Mouse (Mus musculus) right cerebral cortex, postnatal 36 days (tissue): ENCODE measurements around the gene Prdm1.

Source experiments
- DNase-seq, 2 experiments: peaks; one replicate each; pipeline ENCODE4 v3.0.0; 2022; ENCODE audit warnings: low spot score in 2 of 2, mixed read lengths in 1 of 2

Gene Prdm1

DNA sequence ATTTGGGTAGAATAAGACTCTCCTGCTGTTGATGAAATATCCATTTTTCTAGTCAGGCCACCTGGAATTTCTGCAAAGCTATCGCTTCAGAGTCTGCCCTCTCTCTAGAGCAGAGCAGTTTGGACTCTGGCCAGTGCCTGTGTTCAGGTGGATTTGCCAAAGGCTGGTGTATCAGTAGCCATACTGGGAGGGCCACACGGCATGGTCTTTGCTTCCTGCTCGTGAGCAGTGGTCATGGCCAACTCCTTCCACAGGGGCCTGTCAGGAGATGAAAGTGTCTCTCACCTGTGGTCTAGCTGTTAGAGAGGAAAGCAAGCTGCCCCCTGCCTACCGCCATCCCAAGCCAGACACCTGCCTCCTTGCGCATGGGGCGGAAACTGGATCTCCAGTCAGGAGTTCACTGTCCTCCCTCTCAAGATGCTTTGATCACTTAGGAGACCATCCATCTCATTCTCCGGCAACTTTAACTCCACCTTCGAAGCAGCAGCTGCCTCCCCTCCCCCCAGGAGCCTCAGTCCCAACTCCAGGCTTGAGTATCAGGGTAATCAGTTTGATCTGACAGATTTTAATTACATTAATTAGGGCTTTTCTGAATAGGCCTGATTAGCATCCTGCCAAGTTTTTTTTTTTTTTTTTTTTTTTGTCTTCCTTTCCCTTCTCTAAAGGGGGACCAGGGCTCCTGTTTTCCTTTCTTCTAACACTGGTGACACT is 35.3 kb downstream of the Prdm1 start:
- no peak for DNase-seq

- no peak for DNase-seq
Measured at GRCm38 (mm10) chr10:44490899-44491422, 37.3 kb downstream of the Prdm1 start.

- no peak for DNase-seq
Measured at GRCm38 (mm10) chr10:44487132-44487531, 41.2 kb downstream of the Prdm1 start.

DNA sequence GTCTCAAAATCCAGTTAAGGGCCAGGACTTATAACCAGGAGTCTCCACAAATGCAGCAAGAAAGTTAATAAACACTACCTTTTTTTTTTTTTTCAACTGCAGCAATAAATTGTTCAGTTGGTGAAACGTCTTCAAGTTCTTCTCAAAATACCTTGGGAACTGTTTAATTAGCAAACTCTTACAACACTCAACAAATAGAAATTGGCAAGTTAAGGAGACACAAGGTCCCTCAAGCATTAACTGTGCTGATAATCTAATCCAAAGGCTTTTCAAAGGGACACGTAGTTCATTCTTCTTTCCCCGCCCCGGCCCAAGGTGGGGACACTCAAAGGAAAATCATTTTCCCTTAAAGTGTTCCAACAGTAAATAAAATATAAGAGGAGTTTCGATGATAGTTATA is 44.2 kb downstream of the Prdm1 start:
- DNase-seq: no peak

- no peak for DNase-seq
Measured at GRCm38 (mm10) chr10:44483116-44483515, 45.2 kb downstream of the Prdm1 start.

- DNase-seq: no peak
Measured at GRCm38 (mm10) chr10:44481379-44481778, 46.9 kb downstream of the Prdm1 start.

GRCm38 (mm10) chr10:44479286-44479685 is 49.0 kb downstream of the Prdm1 start:
- DNase-seq: no peak

DNA sequence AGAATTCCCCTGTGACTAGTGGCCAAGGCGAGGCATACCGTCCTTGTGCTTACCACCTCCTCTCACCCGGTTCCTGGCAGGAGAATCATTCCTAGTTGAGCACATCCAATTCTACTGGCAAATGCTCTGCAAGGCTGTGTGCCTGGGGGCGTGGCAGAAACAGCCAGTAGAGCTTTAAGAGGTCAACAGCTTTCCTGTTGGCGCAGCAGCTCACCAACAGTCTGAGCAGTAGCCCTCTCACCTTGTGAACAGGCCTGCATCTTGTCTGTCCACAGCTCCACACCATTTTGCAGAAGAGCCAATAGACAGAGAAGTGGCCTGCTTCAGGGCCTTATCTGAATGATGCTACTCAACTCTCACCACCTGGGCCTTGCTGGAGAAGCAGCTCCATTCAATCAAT is 50.2 kb downstream of the Prdm1 start:
- DNase-seq: no peak

DNA sequence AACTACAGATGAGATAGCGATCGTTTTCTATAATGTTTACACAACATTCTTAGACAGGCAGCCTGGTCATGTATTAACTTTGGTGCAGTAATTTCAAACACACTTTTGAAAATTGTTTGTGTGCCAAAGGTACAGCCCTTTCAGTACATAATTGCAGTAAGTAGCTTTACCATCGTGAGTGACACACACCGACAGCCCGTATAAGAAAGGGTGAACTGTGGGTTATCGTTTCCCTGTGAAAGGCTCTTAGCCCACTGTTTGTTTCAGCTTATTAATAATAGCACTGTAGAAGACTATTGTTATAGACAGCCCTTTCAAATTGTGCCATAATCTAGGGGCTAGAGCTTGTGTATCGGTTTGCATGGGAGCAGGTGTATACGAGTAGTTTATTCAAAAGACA is 51.1 kb downstream of the Prdm1 start:
- DNase-seq: no peak

DNA sequence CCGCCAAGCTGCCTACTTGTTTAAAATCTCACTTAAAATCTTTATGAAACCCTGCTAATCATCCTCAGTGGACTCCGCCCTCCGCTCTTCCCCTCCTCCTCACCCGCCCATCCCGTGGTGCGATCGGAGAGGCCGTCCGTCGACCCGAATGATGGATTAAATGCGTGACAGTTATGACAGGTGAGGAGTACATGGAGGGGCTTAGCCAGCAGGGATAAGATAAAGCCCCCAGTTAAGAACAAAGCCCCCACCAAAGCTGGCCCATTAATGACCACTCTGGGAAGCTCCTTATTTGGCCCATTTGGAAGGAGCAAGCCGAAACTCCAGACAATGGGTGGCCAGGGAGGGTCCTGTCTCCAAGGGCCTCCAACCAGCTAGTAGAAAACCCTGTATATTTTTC is 51.8 kb downstream of the Prdm1 start:
- DNase-seq: no peak

GRCm38 (mm10) chr10:44475376-44475775 is 52.9 kb downstream of the Prdm1 start:
- no peak for DNase-seq

DNA sequence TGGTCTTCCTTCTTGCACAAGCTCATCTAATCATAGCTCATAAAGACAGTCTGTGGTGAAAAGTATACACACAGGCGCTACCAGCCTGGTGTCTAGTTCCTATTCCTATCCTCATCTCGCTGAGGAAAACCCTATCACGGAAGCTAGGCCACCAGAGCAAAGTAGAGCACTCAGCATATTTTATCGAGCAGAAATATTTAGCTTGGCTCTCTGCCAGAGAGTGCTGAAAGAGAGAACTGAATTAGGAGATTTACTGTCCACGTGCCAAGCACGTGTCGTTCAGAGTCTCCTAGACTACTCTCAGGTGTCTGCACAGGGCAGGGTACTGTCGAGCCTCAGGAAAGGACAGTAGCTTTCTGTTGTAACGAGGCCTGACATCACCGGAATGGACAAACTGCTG is 54.0 kb downstream of the Prdm1 start:
- DNase-seq: no peak

DNA sequence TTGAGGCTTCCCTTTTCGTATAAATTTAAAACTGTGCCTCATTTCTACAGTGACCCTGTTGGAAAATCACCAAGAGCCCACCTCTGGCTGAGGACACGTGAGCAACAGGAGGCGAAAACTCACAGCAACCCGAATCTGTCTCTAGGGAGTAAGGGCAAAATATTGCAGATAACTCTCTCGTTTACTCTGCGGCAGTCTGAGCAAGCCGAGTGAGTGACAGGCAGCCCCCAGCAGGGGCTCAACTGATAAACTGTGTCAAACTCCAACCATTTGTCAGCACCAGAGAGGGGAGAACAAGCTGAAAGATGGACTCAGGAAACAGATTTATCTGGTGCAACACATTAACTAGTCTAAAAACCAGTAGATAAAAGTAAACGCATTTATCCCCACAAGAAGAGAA is 62.7 kb downstream of the Prdm1 start:
- no peak for DNase-seq

DNA sequence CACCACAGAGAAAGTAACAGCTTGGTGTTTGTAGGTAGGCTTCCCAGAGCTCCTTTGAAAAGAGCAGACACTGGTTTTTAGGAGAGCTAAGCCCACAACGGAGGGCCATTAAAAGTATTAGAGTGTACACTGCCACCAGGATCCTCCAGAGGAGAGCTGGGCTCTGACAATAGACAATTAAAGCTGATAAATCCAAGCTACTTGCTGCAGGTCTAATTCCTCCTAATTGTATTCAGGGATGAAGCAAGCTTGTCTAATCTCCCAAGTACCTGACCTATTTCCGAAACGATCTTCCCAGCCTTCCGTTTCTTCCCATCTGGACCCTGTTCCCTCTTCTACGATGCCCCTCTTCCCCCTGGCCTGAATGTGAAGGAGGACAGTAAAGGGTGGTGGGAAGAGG is 63.7 kb downstream of the Prdm1 start:
- DNase-seq: no peak

DNA sequence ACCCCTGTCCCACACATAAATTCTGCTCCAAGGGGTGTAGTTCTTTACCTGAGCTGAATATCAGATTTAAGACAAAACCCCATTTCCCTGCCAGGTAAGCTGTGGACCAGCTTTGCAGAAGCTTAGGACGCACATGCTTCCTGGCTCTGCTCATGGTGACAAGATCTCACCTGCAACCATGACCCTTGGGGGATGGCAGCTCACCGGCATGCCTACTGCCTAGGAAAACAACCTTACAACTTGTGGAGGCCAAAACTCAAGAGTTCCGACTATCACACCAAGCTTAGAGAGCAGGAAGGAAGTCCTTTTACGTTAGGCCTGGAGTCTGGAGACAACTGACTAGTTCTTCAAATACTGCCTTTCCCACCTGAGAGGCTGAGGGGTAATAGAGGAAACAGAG is 64.4 kb downstream of the Prdm1 start:
- DNase-seq: no peak

DNA sequence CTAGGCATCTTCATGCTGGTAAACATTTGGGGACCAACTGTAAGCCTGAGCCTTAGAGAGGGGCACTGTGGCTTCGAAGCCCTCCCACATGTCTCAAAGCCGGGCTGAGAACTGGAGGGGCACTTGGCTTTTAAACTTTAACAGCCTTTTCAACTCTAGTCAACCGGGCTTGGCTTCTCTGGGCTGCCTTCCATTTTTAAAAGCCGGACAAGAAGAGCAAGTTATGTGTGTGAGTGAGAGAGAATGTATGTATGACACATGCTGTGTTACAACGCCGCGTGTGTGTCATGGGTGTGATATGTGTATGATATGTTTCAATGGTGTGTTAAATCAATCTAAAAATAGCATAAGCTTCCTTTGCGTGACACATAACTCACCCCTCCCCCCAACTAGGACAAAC is 66.0 kb downstream of the Prdm1 start:
- DNase-seq: no peak

- no peak for DNase-seq
Measured at GRCm38 (mm10) chr10:44461063-44461462, 67.2 kb downstream of the Prdm1 start.

- no peak for DNase-seq
Measured at GRCm38 (mm10) chr10:44460095-44460810, 68.0 kb downstream of the Prdm1 start.

DNA sequence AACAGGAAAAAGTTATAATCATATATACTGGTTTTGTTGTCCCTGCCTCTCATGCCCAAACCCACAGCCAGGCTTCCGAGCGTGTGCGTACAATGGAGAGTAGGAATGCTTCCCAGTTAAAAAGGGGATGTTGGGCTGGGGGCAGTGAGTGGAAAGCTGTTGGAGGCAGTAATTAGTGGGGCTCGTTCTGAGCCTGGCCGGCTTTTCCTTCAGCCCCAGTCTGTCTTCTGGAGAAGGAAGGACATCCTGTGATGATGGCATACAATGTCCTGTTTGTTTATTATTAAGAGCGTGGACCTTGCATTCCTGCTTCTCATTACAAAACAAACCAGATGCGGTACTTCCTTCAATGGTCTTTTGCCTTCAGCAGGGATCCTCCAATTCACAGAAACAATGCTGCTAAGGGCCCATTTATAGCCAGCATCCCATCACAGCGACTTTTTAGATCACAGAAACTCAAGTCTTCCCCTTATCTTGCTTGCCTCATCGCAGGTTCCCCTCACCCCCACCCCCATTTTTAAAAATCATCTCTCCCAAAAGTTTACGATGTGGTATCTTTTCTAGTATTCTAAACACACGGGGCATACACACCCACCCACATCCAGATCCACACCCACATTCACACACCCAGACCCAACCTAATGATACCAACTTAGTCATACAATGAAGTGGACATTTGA is 68.8 kb downstream of the Prdm1 start:
- no peak for DNase-seq

GRCm38 (mm10) chr10:44458534-44459315 is 69.6 kb downstream of the Prdm1 start:
- DNase-seq: peak in 1 of 2 experiments; percentile 18

DNA sequence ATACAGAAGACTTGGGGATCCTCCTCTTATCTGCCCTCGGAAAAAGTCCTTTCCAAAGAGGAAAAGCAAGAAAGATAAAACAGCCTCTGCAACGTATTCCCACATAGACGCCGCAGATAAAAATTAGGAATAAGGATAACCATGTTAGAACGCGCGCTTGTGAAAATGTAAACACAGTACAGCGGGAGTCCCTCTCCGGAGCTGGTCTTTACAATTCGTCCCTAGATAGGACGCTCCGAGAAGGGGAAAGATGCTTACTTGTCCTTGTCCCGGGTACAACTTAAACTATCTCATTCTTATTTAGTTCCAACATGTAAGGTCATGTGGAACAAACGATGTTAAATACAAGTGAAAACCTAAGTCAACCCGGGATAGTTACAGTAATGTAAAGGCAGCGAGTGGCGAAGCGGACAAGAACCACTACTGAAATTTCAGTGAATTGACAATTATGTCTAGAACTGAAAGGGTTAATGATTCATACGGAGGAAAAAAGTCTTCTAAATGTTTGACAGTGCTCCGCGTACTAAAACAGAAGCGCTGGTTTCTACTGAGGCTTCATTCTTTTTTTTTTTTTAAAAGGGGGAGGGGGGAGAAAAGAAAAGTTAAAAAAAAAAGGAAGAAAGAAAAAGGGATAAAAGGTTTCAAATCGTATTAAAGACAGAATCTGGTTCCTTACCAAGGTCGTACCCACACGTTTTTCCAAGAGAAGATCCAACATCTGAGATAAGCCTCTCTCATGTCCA is 70.3 kb downstream of the Prdm1 start:
- no peak for DNase-seq
